Mouse (Mus musculus): ENCODE results near the gene Mllt11. TPM values are rescaled to one million over a fixed set of nuclear protein-coding genes. Genes with fewer than 3 reads are reported as not detected.

Gene Mllt11
- polyA plus RNA-seq, 1 experiment from 2014 or later = 116 TPM

DNA sequence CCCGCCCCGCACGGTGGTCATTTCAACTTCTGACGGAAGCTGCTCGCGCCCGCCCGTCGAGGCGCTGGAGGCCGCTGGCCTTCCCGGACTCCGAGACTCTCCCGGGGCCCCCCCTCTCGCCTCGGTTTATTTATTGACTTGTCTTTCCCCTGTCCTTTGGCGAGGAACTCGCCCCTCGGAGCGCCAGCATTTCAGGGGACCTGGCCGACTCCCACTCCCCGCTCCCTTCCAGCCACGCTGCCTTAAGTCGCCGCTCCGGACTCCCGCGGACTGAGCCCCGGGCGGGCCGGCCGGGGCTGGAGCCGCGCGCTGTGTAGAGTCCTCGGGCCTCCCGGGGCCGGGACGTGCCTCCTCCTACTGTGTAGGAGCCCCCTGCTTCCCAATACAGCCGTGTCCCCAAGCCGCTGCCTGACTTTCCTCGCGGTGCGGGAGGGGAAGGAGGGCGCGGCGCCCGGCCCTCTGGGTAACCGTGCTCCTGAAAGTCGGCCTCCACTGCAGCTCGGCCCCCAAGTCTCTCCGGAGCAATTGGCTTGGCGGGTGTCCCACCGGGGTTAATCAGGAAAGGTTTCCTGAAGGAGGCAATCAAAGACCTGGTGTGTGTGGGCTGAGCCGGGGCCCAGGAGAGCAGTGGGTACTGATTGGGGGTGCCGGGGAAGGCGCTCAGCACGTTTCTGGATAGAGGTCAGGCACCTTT, 58.6 kb downstream of the Mllt11 start:
- Histone ChIP-seq H3K27me3 (peaks cover 57% of the 10 kb centered on the region), H3K9ac (0 out of 2 replicates have a peak overlapping the region, but pooled peaks have one; percentile 45), H3K36me3 (peaks cover 56% of the 10 kb centered on the region), H3K27ac (no peak overlapping the region), H3K4me2 (replicated peaks) (peak overlapping the region; percentile 34), H3K4me3 (peak overlapping the region; percentile 20), H3K9me3 (replicated peaks) (no peaks in the 10 kb centered on the region), H3K4me1 (peaks cover 18% of the 10 kb centered on the region)
- WGBS = 3% methylated on average over 58 of the region's 58 CpGs
- peak; percentile 33; the same call in 1 of the 2 replicates for ATAC-seq (ENCODE audit: low FRiP score)

DNA sequence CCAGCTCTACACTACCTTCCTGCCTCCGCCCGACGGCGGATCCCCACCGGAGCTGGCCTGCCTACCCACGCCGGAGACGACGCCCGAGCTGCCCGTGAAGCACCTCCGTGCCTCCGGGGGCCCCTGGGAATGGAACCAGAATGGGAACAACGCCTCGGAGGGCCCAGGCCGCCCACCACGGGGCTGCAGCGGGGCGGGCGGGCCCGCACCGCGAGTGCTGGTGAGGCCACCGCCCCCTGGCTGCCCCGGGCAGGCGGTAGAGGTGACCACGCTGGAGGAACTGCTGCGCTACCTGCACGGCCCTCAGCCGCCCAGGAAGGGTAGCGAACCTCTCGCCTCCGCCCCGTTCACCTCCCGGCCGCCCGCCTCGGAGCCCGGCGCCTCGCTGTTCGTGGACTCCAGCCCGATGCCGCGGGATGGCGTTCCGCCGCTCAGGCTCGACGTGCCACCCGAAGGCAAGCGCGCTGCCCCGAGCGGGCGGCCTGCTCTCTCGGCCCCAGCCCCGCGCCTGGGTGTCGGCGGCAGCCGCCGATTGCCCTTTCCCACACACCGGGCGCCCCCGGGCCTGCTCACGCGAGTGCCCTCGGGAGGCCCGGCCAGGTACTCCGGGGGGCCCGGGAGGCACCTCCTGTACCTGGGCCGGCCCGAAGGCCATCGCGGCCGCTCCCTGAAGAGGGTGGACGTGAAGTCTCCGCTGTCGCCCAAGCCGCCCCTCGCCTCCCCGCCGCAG, 59.3 kb downstream of the Mllt11 start:
- 18% methylated on average over 83 of the region's 84 CpGs for whole genome bisulfite sequencing
- Histone ChIP-seq H3K4me1 (peaks cover 18% of the 10 kb centered on the region), H3K4me3 (peak overlapping the region; percentile 20), H3K27me3 (peaks cover 64% of the 10 kb centered on the region), H3K4me2 (replicated peaks) (peak overlapping the region; percentile 34; the same call in 1 of the 2 replicates), H3K9ac (peak overlapping the region; percentile 45), H3K9me3 (replicated peaks) (no peaks in the 10 kb centered on the region), H3K36me3 (peaks cover 64% of the 10 kb centered on the region), H3K27ac (no peak overlapping the region)
- ATAC-seq (ENCODE audit: low FRiP score) = peak; percentile 23

DNA sequence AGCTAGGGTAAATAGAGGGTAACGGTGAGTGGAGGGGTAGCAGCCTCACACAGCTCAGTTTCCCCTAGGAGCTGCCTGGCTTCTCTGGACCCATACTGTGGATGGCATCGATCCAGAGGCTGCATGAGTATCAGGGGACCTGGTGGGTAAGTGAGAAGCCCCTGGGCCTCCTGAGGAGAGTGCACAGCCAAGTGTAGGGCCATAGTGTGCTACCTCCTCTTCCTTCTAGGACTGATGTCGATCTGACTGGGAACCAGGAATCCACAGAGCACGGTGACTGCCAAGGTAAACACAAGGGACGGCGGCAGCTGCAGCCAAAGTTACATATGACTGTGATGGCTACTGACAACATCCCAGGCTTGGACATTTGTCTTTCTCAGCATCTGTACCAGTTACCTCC, 60.9 kb downstream of the Mllt11 start:
- H3K36me3 ChIP-seq = peaks cover 79% of the 10 kb centered on the region

DNA sequence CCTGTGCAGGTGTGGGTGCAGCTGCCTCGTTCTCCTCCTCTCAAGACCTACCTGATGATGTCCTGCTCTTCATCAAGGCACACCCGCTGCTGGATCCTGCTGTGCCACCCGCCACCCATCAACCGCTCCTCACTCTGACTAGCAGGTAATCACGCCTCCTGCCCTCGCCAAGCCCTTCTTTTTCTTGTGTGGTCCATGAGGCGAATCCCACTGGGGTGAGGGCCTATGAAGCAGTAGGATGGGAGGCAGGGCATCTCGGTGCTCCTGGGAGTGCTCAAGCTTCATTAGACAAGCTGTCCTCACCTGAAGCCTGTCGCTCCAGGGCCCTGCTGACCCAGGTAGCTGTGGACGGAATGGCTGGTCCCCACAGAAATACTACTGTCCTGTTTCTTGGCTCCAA, 62.0 kb downstream of the Mllt11 start:
- Histone ChIP-seq H3K4me1 (peaks cover 18% of the 10 kb centered on the region), H3K4me3 (no peak overlapping the region), H3K36me3 (peaks cover 90% of the 10 kb centered on the region), H3K27ac (no peak overlapping the region), H3K27me3 (peaks cover 68% of the 10 kb centered on the region), H3K4me2 (replicated peaks) (no peak overlapping the region), H3K9me3 (replicated peaks) (no peaks in the 10 kb centered on the region), H3K9ac (no peak overlapping the region)
- no peak for ATAC-seq (ENCODE audit: low FRiP score)
- 93% methylated on average over 10 of the region's 10 CpGs for WGBS

More for the DNA sequence above, 60.9 kb downstream of the Mllt11 start:
- WGBS = 74% methylated on average over 6 of the region's 6 CpGs
- Histone ChIP-seq H3K9ac (no peak overlapping the region), H3K27me3 (peaks cover 68% of the 10 kb centered on the region), H3K4me2 (replicated peaks) (no peak overlapping the region), H3K4me3 (no peak overlapping the region), H3K4me1 (peaks cover 18% of the 10 kb centered on the region), H3K9me3 (replicated peaks) (no peaks in the 10 kb centered on the region), H3K27ac (no peak overlapping the region)
- ATAC-seq (ENCODE audit: low FRiP score) = no peak

Other genes starting within 250 kb of the Mllt11 start
- 31.8 and 32.8 TPM in 2 replicates for gene Zfp687, start 216.7 kb downstream of the Mllt11 start, polyA plus RNA-seq (2016; fragmentation: Nextera tagmentation; extraction: Ambion mirVana)
- gene Psmd4, start 189.6 kb downstream of the Mllt11 start, polyA plus RNA-seq (2016; fragmentation: Nextera tagmentation; extraction: Ambion mirVana) = 263 and 276 TPM in 2 replicates
- 20.4 and 21.5 TPM in 2 replicates for gene Pip5k1a, start 125.2 kb downstream of the Mllt11 start, polyA plus RNA-seq (2016; fragmentation: Nextera tagmentation; extraction: Ambion mirVana)
- 218 and 219 TPM in 2 replicates for gene Vps72, start 121.1 kb downstream of the Mllt11 start, polyA plus RNA-seq (2016; fragmentation: Nextera tagmentation; extraction: Ambion mirVana)
- 0.81 and 0.99 TPM in 2 replicates for gene Tmod4, start 107.7 kb downstream of the Mllt11 start, polyA plus RNA-seq (2016; fragmentation: Nextera tagmentation; extraction: Ambion mirVana)
- 89.4 and 94.1 TPM in 2 replicates for gene Scnm1, start 98.2 kb downstream of the Mllt11 start, polyA plus RNA-seq (2016; fragmentation: Nextera tagmentation; extraction: Ambion mirVana)
- 22.6 and 23.9 TPM in 2 replicates for gene Lysmd1, start 98.1 kb downstream of the Mllt11 start, polyA plus RNA-seq (2016; fragmentation: Nextera tagmentation; extraction: Ambion mirVana)
- gene Tnfaip8l2, start 89.8 kb downstream of the Mllt11 start, polyA plus RNA-seq (2016; fragmentation: Nextera tagmentation; extraction: Ambion mirVana) = 2.1 and 2.6 TPM in 2 replicates
- gene Sema6c, start 71.7 kb downstream of the Mllt11 start, polyA plus RNA-seq (2016; fragmentation: Nextera tagmentation; extraction: Ambion mirVana) = 59.5 and 68.7 TPM in 2 replicates
- 10.1 and 10.8 TPM in 2 replicates for gene Gabpb2, start 14.3 kb downstream of the Mllt11 start, polyA plus RNA-seq (2016; fragmentation: Nextera tagmentation; extraction: Ambion mirVana)
- gene Cdc42se1, start 3.4 kb downstream of the Mllt11 start, polyA plus RNA-seq (2016; fragmentation: Nextera tagmentation; extraction: Ambion mirVana) = 91.7 and 95.8 TPM in 2 replicates
- 0.25 and 0.42 TPM in 2 replicates for gene Gm128, start 9.4 kb upstream of the Mllt11 start, polyA plus RNA-seq (2016; fragmentation: Nextera tagmentation; extraction: Ambion mirVana)
- gene Bnipl, start 19.0 kb upstream of the Mllt11 start, polyA plus RNA-seq (2016; fragmentation: Nextera tagmentation; extraction: Ambion mirVana) = 1.0 and 1.1 TPM in 2 replicates
- gene Mindy1, start 49.2 kb upstream of the Mllt11 start, polyA plus RNA-seq (2016; fragmentation: Nextera tagmentation; extraction: Ambion mirVana) = 45.7 and 51.1 TPM in 2 replicates
- 37.0 and 37.9 TPM in 2 replicates for gene Prune1, start 49.9 kb upstream of the Mllt11 start, polyA plus RNA-seq (2016; fragmentation: Nextera tagmentation; extraction: Ambion mirVana)
- 0.87 and 1.1 TPM in 2 replicates for gene Anxa9, start 75.0 kb upstream of the Mllt11 start, polyA plus RNA-seq (2016; fragmentation: Nextera tagmentation; extraction: Ambion mirVana)
- gene Cers2, start 82.6 kb upstream of the Mllt11 start, polyA plus RNA-seq (2016; fragmentation: Nextera tagmentation; extraction: Ambion mirVana) = 115 TPM in 2 replicates
- gene Setdb1, start 125.0 kb upstream of the Mllt11 start, polyA plus RNA-seq (2016; fragmentation: Nextera tagmentation; extraction: Ambion mirVana) = 56.3 and 62.9 TPM in 2 replicates
- not detected in 2 replicates for gene 4930558C23Rik, start 170.7 kb upstream of the Mllt11 start, polyA plus RNA-seq (2016; fragmentation: Nextera tagmentation; extraction: Ambion mirVana)
- 34.3 and 37.7 TPM in 2 replicates for gene Arnt, start 202.2 kb upstream of the Mllt11 start, polyA plus RNA-seq (2016; fragmentation: Nextera tagmentation; extraction: Ambion mirVana)

Measured in hindbrain, embryonic 12.5 days (tissue).